Mouse (Mus musculus) CH12.LX (cell line): ENCODE results near the gene Cda.

Source experiments
- CHD2 ChIP-seq: IDR thresholded peaks from 2 replicates; pipeline ENCODE4 v1.6.1; 2011; ENCODE audit warnings: low read length, improper control_type of control experiment
- CTCF ChIP-seq, 2 experiments: IDR thresholded peaks in 1 of 2; conservative IDR thresholded peaks in 1 of 2; 2 replicates each; pipeline ENCODE4 v1.5.1; 2011 to 2012; ENCODE audit warnings: low read depth in 2 of 2, low read length in 2 of 2, improper control_type of control experiment in 1 of 2, inconsistent platforms in 1 of 2, mild to moderate bottlenecking in 1 of 2, moderate library complexity in 1 of 2
- E2F4 ChIP-seq: IDR thresholded peaks from 2 replicates; pipeline ENCODE4 v1.6.1; 2011; ENCODE audit warnings: low read depth, low read length, improper control_type of control experiment; ENCODE audit not compliant: insufficient replicate concordance
- EP300 ChIP-seq: IDR thresholded peaks from 2 replicates; pipeline ENCODE4 v1.6.1; 2011; ENCODE audit warnings: low read length, improper control_type of control experiment
- HCFC1 ChIP-seq: IDR thresholded peaks from 2 replicates; pipeline ENCODE4 v1.6.1; 2012; ENCODE audit warnings: low read depth, mild to moderate bottlenecking, inconsistent platforms, low read length, improper control_type of control experiment
- JUND ChIP-seq: conservative IDR thresholded peaks from 2 replicates; pipeline ENCODE4 v1.6.1; 2011; ENCODE audit warnings: low read depth, low read length, improper control_type of control experiment
- MAFK ChIP-seq: IDR thresholded peaks from 2 replicates; pipeline ENCODE4 v1.6.1; 2011; ENCODE audit warnings: low read length, improper control_type of control experiment; ENCODE audit not compliant: insufficient replicate concordance
- MYC ChIP-seq: IDR thresholded peaks from 2 replicates; pipeline ENCODE4 v1.6.1; 2011; ENCODE audit warnings: low read depth, mild to moderate bottlenecking, improper control_type of control experiment, low read length
- POLR2A ChIP-seq: IDR thresholded peaks from 2 replicates; pipeline ENCODE4 v1.6.1; 2011; ENCODE audit warnings: low read depth, mild to moderate bottlenecking, improper control_type of control experiment, low read length
- POLR2AphosphoS2 ChIP-seq: IDR thresholded peaks from 2 replicates; pipeline ENCODE4 v1.6.1; 2011; ENCODE audit warnings: low read depth, low read length, improper control_type of control experiment
- SMC3 ChIP-seq: IDR thresholded peaks from 2 replicates; pipeline ENCODE4 v1.6.1; 2011; ENCODE audit warnings: low read depth, low read length, improper control_type of control experiment
- ZC3H11A ChIP-seq: IDR thresholded peaks from 2 replicates; pipeline ENCODE4 v1.6.1; 2012; ENCODE audit warnings: low read depth, mild to moderate bottlenecking, inconsistent platforms, low read length, improper control_type of control experiment
- ZKSCAN1 ChIP-seq: IDR thresholded peaks from 2 replicates; pipeline ENCODE4 v1.6.1; 2012; ENCODE audit warnings: low read depth, inconsistent platforms, low read length, improper control_type of control experiment, borderline replicate concordance

GRCm38 (mm10) chr4:138315781-138316180, 52.0 kb downstream of the Cda start:
- TF ChIP-seq E2F4 (no peak), MYC (no peak), CTCF (conservative IDR thresholded peaks at IDR 0.05 in 1 of 2, IDR thresholded peaks at IDR 0.05 in 1 of 2; ENCODE audit: low read depth in 2 of 2, low read length in 2 of 2) (peak; percentile 30 to 54; a peak in 3 of 4 replicates), CHD2 (no peak), ZC3H11A (no peak), POLR2A (no peak), ZKSCAN1 (no peak), HCFC1 (no peak), SMC3 (peak; percentile 7; the same call in 1 of the 2 replicates), JUND (no peak), MAFK (no peak), EP300 (no peak), POLR2AphosphoS2 (no peak)
